Mouse (Mus musculus) embryonic facial prominence, embryonic 12.5 days (tissue): Measurements from ENCODE around the gene Ttc25. TPM values are rescaled to one million over a fixed set of nuclear protein-coding genes. Genes with fewer than 3 reads are reported as not detected.
"Not testable (repeated sequence)": the region's sequence is repeated elsewhere in the genome, so short reads cannot be mapped to it uniquely, and the experiment has no call there.

Source experiments
- ATAC-seq: fragments of 200-750 bp; cut with Nextera tagmentation; 2 replicates; pipeline ENCODE4 v1.8.0; 2017; ENCODE audit not compliant: insufficient number of reproducible peaks, insufficient read depth, low FRiP score, low TSS enrichment
- H3K27ac ChIP-seq: fragments of 300-500 bp; sonication (generic); 2 replicates; pipeline ENCODE4 v1.5.1; 2016; ENCODE audit warnings: mild to moderate bottlenecking
- H3K27me3 ChIP-seq: fragments of 300-500 bp; sonication (generic); 2 replicates; pipeline ENCODE4 v1.6.1; 2016; ENCODE audit warnings: mild to moderate bottlenecking, moderate library complexity
- H3K36me3 ChIP-seq: fragments of 300-500 bp; sonication (generic); 2 replicates; pipeline ENCODE4 v1.6.1; 2016; ENCODE audit warnings: mild to moderate bottlenecking
- H3K4me1 ChIP-seq: fragments of 300-500 bp; sonication (generic); 2 replicates; pipeline ENCODE4 v1.6.1; 2016
- H3K4me2 ChIP-seq: fragments of 300-500 bp; sonication (generic); replicated peaks from 2 replicates; pipeline ENCODE4 v1.6.1; 2016; ENCODE audit warnings: mild to moderate bottlenecking, moderate library complexity
- H3K4me3 ChIP-seq: fragments of 300-500 bp; sonication (generic); 2 replicates; pipeline ENCODE4 v1.5.1; 2016; ENCODE audit warnings: mild to moderate bottlenecking
- H3K9ac ChIP-seq: fragments of 300-500 bp; sonication (generic); 2 replicates; pipeline ENCODE4 v1.6.1; 2016; ENCODE audit warnings: mild to moderate bottlenecking, moderate library complexity
- H3K9me3 ChIP-seq: fragments of 300-500 bp; sonication (generic); 2 replicates; pipeline ENCODE4 v1.6.1; 2016; ENCODE audit warnings: mild to moderate bottlenecking, moderate library complexity
- WGBS: fragments of 180-500 bp; shearing (Covaris S2); methylation state at CpG from one replicate; pipeline ENCODE4 v1.1.7; 2016; 5-methylcytosine and 5-hydroxymethylcytosine counted together
- polyA plus RNA-seq: library from polyadenylated mRNA; unstranded; fragments of >200 nt; fragmentation: Nextera tagmentation; extraction: Ambion mirVana; gene quantifications from 2 replicates; pipeline ENCODE4 v1.2.1, GENCODE M21; 2016

The Ttc25 gene
- polyA plus RNA-seq, 1 experiment from 2014 or later = 0.73 TPM

DNA sequence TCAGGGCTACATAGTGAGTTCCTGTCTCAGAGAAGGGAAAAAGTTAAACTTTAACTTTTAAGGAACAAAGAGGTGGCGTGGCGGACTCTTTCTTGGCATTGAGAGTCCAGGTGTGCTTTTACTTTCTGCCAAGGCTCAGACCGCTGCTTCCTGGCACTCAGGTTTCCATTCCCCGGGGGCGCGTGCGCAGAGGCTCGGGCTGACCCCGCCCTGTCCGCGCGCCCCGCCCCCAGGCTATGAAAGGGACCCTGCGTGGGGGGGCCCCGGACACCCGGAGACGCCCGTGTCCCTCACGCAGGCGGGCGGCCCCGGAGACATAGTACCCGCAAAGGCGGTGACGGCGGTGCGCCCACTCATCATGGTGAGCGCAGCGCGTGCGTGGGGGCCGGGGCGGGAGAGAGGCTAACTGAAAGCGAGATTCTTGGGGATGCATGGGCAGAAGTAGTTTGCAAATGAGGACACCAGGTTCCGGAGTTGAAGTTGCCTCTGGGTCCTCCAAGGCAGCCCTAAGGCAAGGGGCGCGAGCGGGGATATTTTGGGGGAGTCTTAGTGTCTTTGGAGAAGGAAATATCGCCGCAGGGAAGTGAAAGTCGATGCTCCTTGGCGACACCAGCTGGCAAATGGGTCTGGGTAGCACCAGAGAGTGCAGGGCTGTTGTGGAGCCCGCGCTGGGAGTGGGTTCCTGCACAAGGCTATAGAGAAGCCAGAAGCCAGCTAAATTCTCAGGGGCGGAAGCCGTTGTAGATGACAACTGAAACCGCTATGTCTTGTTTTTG, 29.5 kb downstream of the Ttc25 start, which contains the start of gene Cnp:
Cnp (plus strand) TSS at position 197 of the 776 bp plus-strand sequence.
- WGBS = 2% methylated on average over 47 of the region's 47 CpGs
- Histone ChIP-seq H3K4me3 (peak within 1 kb of the TSS; percentile 48), H3K36me3 (peaks cover 20% of the 10 kb centered on the region), H3K9me3 (no peaks in the 10 kb centered on the region), H3K4me2 (peak within 1 kb of the TSS; percentile 51), H3K4me1 (peaks cover 25% of the 10 kb centered on the region), H3K27me3 (peaks cover 13% of the 10 kb centered on the region; the same call in 1 of the 2 replicates), H3K27ac (peak within 1 kb of the TSS; percentile 59), H3K9ac (peak within 1 kb of the TSS; percentile 25; the same call in 1 of the 2 replicates)
- no peak; the same call in 1 of the 2 replicates for ATAC-seq

DNA sequence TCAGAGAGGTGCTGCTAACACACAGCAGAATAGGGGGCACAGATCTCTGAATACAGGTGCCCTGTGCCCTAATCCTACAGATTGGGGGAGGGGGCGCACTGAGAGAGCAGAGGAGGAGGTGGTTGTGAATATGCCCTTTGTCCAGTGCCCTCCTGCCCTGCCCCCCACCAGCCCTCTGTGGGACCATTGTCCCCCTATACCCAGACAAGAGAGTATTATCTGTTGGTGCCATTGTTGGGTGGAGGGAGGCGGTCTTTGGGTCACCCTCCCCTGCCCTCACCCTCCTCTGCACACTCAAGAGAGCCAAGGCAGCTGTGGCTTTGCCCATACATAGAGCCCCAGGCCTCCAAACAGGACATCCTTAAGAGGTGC, 30.1 kb downstream of the Ttc25 start:
- 21% methylated on average over 2 of the region's 2 CpGs for WGBS
- ATAC-seq = no peak
- Histone ChIP-seq H3K27ac (peak overlapping the region; percentile 59), H3K27me3 (peaks cover 13% of the 10 kb centered on the region; the same call in 1 of the 2 replicates), H3K9ac (0 out of 2 replicates have a peak overlapping the region, but pooled peaks have one; percentile 25), H3K9me3 (no peaks in the 10 kb centered on the region), H3K4me3 (peak overlapping the region; percentile 48), H3K4me1 (peaks cover 25% of the 10 kb centered on the region), H3K36me3 (peaks cover 26% of the 10 kb centered on the region), H3K4me2 (peak overlapping the region; percentile 51)

DNA sequence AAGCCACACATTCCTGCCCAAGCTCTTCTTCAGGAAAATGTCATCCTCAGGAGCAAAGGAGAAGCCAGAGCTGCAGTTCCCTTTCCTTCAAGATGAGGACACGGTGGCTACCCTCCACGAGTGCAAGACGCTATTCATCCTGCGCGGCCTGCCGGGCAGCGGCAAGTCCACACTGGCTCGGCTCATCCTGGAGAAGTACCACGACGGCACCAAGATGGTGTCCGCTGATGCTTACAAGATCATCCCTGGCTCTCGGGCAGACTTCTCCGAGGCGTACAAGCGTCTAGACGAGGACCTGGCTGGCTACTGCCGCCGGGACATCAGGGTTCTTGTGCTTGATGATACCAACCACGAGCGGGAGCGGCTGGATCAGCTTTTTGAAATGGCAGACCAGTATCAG, 30.8 kb downstream of the Ttc25 start:
- ATAC-seq = no peak
- H3K9ac ChIP-seq = no peak overlapping the region
- WGBS = 67% methylated on average over 21 of the region's 21 CpGs
- H3K4me3 ChIP-seq = no peak overlapping the region
- H3K27me3 ChIP-seq = peaks cover 9% of the 10 kb centered on the region; the same call in 1 of the 2 replicates
- H3K36me3 ChIP-seq = peaks cover 33% of the 10 kb centered on the region
- no peaks in the 10 kb centered on the region for H3K9me3 ChIP-seq
- H3K4me1 ChIP-seq = peaks cover 18% of the 10 kb centered on the region
- no peak overlapping the region; the same call in 1 of the 2 replicates for H3K27ac ChIP-seq
- H3K4me2 ChIP-seq = no peak overlapping the region

DNA sequence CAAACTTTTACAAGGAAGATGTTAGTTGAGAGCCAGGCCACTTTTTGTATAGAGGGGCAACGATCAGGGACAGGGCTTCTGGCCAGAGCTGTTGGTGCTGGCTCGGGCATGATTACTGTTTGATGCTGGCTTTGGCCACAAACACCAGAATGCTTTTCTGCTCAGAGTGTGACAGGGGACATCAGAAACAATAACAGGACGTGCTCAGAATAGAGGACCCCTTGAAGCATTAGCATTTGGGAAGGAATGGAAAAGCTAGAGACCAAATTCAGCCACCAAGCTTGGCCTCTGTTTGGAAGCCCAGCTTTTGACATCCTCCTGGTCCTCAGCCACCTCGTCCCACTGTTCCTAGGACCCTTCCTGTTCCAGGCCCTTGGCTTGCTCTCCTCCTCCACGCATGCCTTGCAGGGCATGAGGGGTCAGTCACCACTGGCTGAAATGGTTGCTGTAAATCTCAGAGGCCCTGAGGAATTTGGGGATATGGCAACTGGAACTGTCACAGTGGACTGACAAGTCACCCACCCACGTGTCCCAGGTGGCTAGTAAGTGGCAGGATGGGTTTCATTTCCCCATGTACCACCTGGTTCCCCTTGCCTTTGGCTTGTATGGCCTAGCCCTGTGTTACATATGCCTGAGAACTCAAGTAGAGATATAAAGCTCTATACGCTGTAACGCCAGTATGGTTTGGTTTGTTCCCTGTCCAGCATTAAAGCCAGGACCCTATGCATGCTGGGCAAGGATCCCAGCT, 32.6 kb downstream of the Ttc25 start:
- ATAC-seq = no peak
- H3K27ac ChIP-seq = no peak overlapping the region
- H3K4me1 ChIP-seq = peaks cover 17% of the 10 kb centered on the region
- H3K9me3 ChIP-seq = no peaks in the 10 kb centered on the region
- no peak overlapping the region for H3K9ac ChIP-seq
- H3K4me2 ChIP-seq = no peak overlapping the region
- no peaks in the 10 kb centered on the region; the same call in 1 of the 2 replicates for H3K27me3 ChIP-seq
- 81% methylated on average over 8 of the region's 8 CpGs for WGBS
- no peak overlapping the region for H3K4me3 ChIP-seq
- peaks cover 51% of the 10 kb centered on the region for H3K36me3 ChIP-seq

DNA sequence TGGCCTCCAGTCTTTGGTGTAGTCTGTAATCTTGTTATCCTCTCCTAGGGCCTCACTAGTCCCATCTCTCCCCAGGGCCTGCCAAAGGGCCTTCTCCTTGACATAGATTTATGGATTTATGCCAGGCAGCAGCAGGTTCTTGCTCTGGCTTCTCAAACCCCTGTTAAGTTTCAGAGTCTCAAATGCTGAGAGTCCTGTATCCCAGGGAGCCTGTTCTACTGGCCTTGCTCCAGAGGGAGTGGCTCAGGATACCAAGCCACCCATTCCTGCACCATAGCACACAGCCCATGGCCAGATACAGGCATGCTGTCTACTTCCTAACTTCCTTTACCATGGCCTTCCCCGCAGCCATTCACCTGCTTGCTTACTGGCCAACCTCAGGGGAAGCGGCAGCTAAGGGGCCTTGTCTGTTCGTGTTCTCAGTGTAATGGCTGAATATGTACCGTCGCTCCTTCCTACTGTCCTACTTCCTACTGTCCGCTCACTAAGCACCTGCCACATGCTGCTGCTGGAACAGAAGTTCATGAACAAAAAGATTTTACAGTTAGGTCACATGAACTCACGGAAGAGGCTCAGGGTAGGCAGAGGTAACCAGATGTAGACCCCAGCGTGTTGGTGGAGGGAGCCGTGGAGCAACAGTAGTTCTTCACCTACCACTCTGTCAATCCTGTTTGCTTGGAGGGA, 33.9 kb downstream of the Ttc25 start:
- peaks cover 63% of the 10 kb centered on the region for H3K36me3 ChIP-seq
- H3K9ac ChIP-seq = no peak overlapping the region
- no peak overlapping the region for H3K4me3 ChIP-seq
- no peak overlapping the region for H3K27ac ChIP-seq
- H3K4me2 ChIP-seq = no peak overlapping the region
- peaks cover 17% of the 10 kb centered on the region for H3K4me1 ChIP-seq
- H3K9me3 ChIP-seq = no peaks in the 10 kb centered on the region
- WGBS = 95% methylated on average over 9 of the region's 9 CpGs
- no peaks in the 10 kb centered on the region; the same call in 1 of the 2 replicates for H3K27me3 ChIP-seq
- ATAC-seq = no peak

DNA sequence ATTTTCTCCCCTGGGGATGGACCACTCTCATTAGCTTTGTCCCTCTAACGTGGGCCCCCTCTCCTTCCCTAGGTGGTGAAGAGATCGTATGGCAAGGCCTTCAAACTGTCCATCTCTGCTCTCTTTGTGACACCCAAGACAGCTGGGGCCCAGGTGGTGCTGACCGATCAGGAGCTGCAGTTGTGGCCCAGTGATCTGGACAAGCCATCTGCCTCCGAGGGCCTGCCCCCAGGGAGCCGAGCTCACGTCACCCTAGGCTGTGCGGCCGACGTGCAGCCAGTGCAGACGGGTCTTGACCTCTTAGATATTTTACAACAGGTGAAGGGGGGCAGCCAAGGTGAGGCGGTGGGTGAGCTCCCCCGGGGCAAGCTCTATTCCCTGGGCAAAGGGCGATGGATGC, 34.9 kb downstream of the Ttc25 start:
- H3K9me3 ChIP-seq = no peaks in the 10 kb centered on the region
- H3K27ac ChIP-seq = no peak overlapping the region
- ATAC-seq = no peak
- no peak overlapping the region for H3K4me2 ChIP-seq
- no peaks in the 10 kb centered on the region; the same call in 1 of the 2 replicates for H3K27me3 ChIP-seq
- H3K36me3 ChIP-seq = peaks cover 73% of the 10 kb centered on the region
- WGBS = 87% methylated on average over 13 of the region's 13 CpGs
- H3K4me1 ChIP-seq = peaks cover 15% of the 10 kb centered on the region
- no peak overlapping the region for H3K9ac ChIP-seq
- H3K4me3 ChIP-seq = no peak overlapping the region

DNA sequence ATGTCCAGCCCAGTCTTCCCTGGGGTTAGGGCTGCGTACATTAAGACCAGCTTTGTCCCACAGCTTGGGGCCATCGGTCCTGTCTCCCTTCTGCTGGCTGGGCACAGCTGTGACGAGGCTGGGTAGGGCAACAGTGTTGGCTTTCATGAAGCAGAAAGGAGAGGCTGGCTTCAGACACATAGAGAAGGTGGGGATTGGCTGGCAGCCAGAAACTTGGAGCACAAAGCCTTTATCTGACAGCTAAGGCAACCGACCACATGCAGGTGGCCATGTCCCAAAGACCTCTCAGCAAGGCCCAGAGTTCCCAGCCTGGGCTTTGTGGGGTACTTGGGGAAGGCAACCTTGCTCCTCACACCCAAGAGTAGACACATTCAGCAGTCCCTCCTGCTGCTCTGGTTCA, 36.3 kb downstream of the Ttc25 start:
- Histone ChIP-seq H3K27ac (no peak overlapping the region), H3K4me2 (no peak overlapping the region), H3K27me3 (no peaks in the 10 kb centered on the region), H3K4me1 (peaks cover 1% of the 10 kb centered on the region; the same call in 1 of the 2 replicates), H3K36me3 (peaks cover 88% of the 10 kb centered on the region), H3K9me3 (no peaks in the 10 kb centered on the region), H3K9ac (no peak overlapping the region), H3K4me3 (no peak overlapping the region)
- no peak for ATAC-seq
- 80% methylated on average over 4 of the region's 4 CpGs for whole genome bisulfite sequencing

DNA sequence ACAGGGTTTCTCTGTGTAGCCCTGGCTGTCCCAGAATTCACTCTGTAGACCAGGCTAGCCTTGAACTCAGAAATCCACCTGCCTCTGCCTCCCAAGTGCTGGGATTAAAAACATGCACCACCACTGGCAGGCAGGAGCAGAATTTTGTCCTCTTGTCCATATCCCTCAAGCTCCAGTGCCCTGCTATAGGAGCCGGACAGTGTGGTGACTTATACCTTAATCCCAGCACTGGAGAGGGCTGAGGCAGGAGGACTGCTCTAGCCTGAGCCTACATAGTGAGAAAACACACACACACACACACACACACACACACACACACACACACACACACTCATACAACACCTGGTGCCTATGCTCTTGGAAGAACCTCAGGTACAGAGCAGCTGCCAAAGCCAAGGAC, 37.0 kb downstream of the Ttc25 start:
- H3K27me3 ChIP-seq, H3K27ac ChIP-seq, H3K9ac ChIP-seq, ATAC-seq, H3K4me2 ChIP-seq, H3K9me3 ChIP-seq, H3K4me3 ChIP-seq, H3K4me1 ChIP-seq: not testable (repeated sequence)
- WGBS = 100% methylated on average over 1 of the region's 1 CpGs
- peaks cover 95% of the 10 kb centered on the region for H3K36me3 ChIP-seq

DNA sequence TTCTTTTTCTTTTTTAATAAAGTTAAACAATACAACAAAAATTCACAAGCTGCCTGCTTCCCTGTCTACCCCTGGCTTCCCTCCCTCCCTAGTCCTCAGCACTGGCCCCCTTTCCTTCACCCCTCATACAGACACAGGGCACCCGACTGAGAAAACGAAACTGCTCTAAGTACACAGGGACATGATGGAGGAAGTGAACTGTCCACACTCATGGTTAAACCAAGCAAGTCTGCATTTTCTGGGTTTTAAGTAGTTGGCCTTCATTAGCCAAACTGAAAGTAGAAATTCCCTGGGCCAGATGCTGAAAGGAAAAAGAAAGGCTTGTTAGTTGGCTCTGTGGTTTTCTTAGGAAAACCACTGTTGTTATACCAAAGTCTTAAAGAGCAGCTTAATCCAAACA, 37.4 kb downstream of the Ttc25 start:
- ATAC-seq = no peak
- no peaks in the 10 kb centered on the region for H3K9me3 ChIP-seq
- H3K4me2 ChIP-seq = no peak overlapping the region
- no peaks in the 10 kb centered on the region for H3K4me1 ChIP-seq
- WGBS = 91% methylated on average over 2 of the region's 2 CpGs
- H3K27me3 ChIP-seq = no peaks in the 10 kb centered on the region
- H3K27ac ChIP-seq = no peak overlapping the region
- no peak overlapping the region for H3K4me3 ChIP-seq
- H3K9ac ChIP-seq = no peak overlapping the region
- peaks cover 98% of the 10 kb centered on the region for H3K36me3 ChIP-seq

DNA sequence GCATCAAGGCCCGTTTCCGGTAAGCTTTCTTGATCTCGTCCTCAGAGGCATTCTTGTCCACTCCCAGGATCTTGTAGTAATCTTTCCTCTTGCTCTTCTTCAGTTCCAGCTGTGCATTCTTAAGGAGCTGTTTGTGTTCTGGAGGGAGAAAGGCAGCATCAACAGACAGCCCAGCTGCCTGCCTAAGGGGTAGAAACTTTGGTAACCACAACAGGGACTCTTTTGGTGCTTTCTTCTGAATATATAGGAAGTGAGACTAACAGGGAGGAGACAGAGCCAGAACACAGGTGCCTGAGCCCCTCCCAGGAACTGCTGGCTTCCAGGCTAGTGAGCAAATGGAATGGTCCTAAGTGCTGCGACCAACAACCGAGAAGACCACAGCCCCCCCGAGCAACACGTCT, 39.2 kb downstream of the Ttc25 start:
- 89% methylated on average over 7 of the region's 7 CpGs for WGBS
- H3K27ac ChIP-seq = no peak overlapping the region
- no peaks in the 10 kb centered on the region for H3K4me1 ChIP-seq
- H3K4me2 ChIP-seq = no peak overlapping the region
- no peaks in the 10 kb centered on the region for H3K9me3 ChIP-seq
- ATAC-seq = no peak
- no peak overlapping the region for H3K9ac ChIP-seq
- H3K27me3 ChIP-seq = no peaks in the 10 kb centered on the region
- no peak overlapping the region for H3K4me3 ChIP-seq
- peaks cover 99% of the 10 kb centered on the region for H3K36me3 ChIP-seq

DNA sequence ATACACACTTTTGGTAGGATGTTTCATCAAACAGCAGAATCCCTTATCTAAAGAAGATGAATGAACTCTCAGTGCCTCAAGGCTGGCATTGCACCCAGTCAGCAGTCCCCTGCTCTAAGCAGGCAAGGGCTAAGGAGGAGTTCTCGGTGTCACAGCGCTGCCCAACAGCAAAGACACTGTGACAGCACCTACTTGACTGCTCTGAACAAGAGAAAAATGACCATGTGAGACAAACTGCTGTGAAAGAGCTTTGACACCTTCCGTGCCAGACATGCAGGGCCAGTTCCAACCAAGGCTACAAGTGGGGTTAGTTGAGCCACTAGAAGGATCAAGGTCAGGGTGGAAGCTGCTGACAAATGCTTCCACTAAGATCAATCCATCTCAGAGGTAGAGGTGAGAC, 39.7 kb downstream of the Ttc25 start:
- no peak for ATAC-seq
- Histone ChIP-seq H3K36me3 (peaks cover 99% of the 10 kb centered on the region), H3K4me3 (no peak overlapping the region), H3K9me3 (no peaks in the 10 kb centered on the region), H3K9ac (no peak overlapping the region), H3K4me1 (no peaks in the 10 kb centered on the region), H3K27me3 (no peaks in the 10 kb centered on the region), H3K4me2 (no peak overlapping the region), H3K27ac (no peak overlapping the region)
- WGBS = 96% methylated on average over 3 of the region's 3 CpGs
